Mouse (Mus musculus) limb, embryonic 11.5 days (tissue): ENCODE results near the gene Cd59a. TPM values are rescaled to one million over a fixed set of nuclear protein-coding genes. Genes with fewer than 3 reads are reported as not detected.
A peak's percentile ranks its signal among the peaks of the same experiment; 100 is the strongest.
"Not testable (repeated sequence)": the region's sequence is repeated elsewhere in the genome, so short reads cannot be mapped to it uniquely, and the experiment has no call there.

Source experiments
- ATAC-seq: fragments of 200-750 bp; cut with Nextera tagmentation; 2 replicates; pipeline ENCODE4 v1.8.0; 2017; ENCODE audit warnings: low read depth; ENCODE audit not compliant: insufficient number of reproducible peaks, low FRiP score, low TSS enrichment
- DNase-seq: peaks from one replicate; pipeline ENCODE4 v3.0.0-alpha.2; 2015; ENCODE audit warnings: low spot score
- H3K27ac ChIP-seq: fragments of 300-500 bp; sonication (generic); replicated peaks from 2 replicates; pipeline ENCODE4 v1.5.1; 2014; ENCODE audit warnings: low read depth, mild to moderate bottlenecking, low read length
- H3K27me3 ChIP-seq: fragments of 300-500 bp; sonication (generic); 2 replicates; pipeline ENCODE4 v1.6.1; 2014; ENCODE audit warnings: mild to moderate bottlenecking, low read length, mixed read lengths; ENCODE audit not compliant: control insufficient read depth, insufficient read depth
- H3K36me3 ChIP-seq: fragments of 300-500 bp; sonication (generic); 2 replicates; pipeline ENCODE4 v1.6.1; 2014; ENCODE audit warnings: mild to moderate bottlenecking, low read length, moderate library complexity, mixed read lengths; ENCODE audit not compliant: control insufficient read depth, insufficient read depth
- H3K4me1 ChIP-seq: fragments of 300-500 bp; sonication (generic); 2 replicates; pipeline ENCODE4 v1.6.1; 2014; ENCODE audit warnings: low read length, mixed read lengths; ENCODE audit not compliant: control insufficient read depth, insufficient read depth
- H3K4me2 ChIP-seq: fragments of 300-500 bp; sonication (generic); 2 replicates; pipeline ENCODE4 v1.6.1; 2014; ENCODE audit warnings: low read depth, mild to moderate bottlenecking, moderate library complexity; ENCODE audit not compliant: severe bottlenecking
- H3K4me3 ChIP-seq: fragments of 300-500 bp; sonication (generic); 2 replicates; pipeline ENCODE4 v1.5.1; 2014; ENCODE audit warnings: low read depth, low read length
- H3K9ac ChIP-seq: fragments of 300-500 bp; sonication (generic); 2 replicates; pipeline ENCODE4 v1.6.1; 2014; ENCODE audit warnings: mild to moderate bottlenecking, low read length
- H3K9me3 ChIP-seq: fragments of 300-500 bp; sonication (generic); 2 replicates; pipeline ENCODE4 v1.6.1; 2016; ENCODE audit warnings: low read length; ENCODE audit not compliant: control insufficient read depth
- WGBS: fragments of 180-500 bp; shearing (Covaris S2); extraction: QIAGEN DNeasy Blood & Tissue Kit; methylation state at CpG from one replicate; pipeline ENCODE4 v1.1.7; 2014; 5-methylcytosine and 5-hydroxymethylcytosine counted together
- polyA plus RNA-seq: library from polyadenylated mRNA; unstranded; fragments of >200 nt; fragmentation: Nextera tagmentation; extraction: Ambion mirVana; gene quantifications from 2 replicates; pipeline ENCODE4 v1.2.1, GENCODE M21; 2014

Cd59a gene
- 18.2 and 19.2 TPM in 2 replicates for polyA plus RNA-seq

GRCm38 (mm10) chr2:104095741-104096213, at the start of gene Cd59a:
Gene Cd59a (plus strand): TSS chr2:104095801.
- DNase-seq (peak; percentile 81), ATAC-seq (peak; percentile 86)
- WGBS = 9% methylated on average over 15 of the region's 15 CpGs
- Histone ChIP-seq H3K27me3 (no peaks in the 10 kb centered on the region), H3K27ac (no peak within 1 kb of the TSS; the same call in 1 of the 2 replicates), H3K4me2 (peak within 1 kb of the TSS; percentile 56), H3K9me3 (no peaks in the 10 kb centered on the region), H3K4me1 (0 out of 2 replicates have a peak, but pooled peaks cover 3% of the 10 kb centered on the region), H3K4me3 (peak within 1 kb of the TSS; percentile 42), H3K36me3 (no peaks in the 10 kb centered on the region), H3K9ac (peak within 1 kb of the TSS; percentile 28)

GRCm38 (mm10) chr2:104058381-104058780, 37.2 kb upstream of the Cd59a start:
- no peak for ATAC-seq
- WGBS = 94% methylated on average over 1 of the region's 1 CpGs
- no peaks in the 10 kb centered on the region for H3K9me3 ChIP-seq

DNA sequence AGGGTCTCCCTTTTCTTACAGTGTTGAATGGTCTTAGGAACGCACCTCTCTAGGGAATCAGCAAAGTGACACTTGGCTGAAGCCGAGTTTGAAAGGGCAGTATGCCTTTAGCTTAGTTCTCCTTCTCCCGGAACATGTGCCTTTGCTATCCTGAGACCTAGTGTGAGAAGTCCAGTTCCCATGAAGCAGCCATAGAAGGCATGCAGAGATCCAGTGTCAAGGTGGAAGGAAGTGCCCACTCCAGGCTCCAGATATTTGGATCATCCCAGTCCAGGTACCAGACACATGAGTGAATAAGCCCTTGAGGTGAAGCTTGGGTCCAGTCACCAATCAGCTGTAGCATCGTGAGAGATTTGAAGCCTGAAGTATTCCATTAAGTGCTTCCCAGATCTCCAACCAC, 36.6 kb upstream of the Cd59a start:
- no peak for ATAC-seq
- Histone ChIP-seq H3K27me3 (no peaks in the 10 kb centered on the region), H3K9ac (no peak overlapping the region), H3K4me2 (no peak overlapping the region), H3K36me3 (peaks cover 12% of the 10 kb centered on the region; the same call in 1 of the 2 replicates), H3K9me3 (no peaks in the 10 kb centered on the region), H3K4me1 (no peaks in the 10 kb centered on the region), H3K27ac (no peak overlapping the region), H3K4me3 (no peak overlapping the region)
- WGBS = 90% methylated on average over 4 of the region's 4 CpGs
- no peak for DNase-seq

More at GRCm38 (mm10) chr2:104058381-104058780, 37.2 kb upstream of the Cd59a start:
- peaks cover 12% of the 10 kb centered on the region; the same call in 1 of the 2 replicates for H3K36me3 ChIP-seq
- no peaks in the 10 kb centered on the region for H3K4me1 ChIP-seq
- H3K4me2 ChIP-seq = no peak overlapping the region
- H3K9ac ChIP-seq = no peak overlapping the region
- no peak overlapping the region for H3K27ac ChIP-seq
- no peaks in the 10 kb centered on the region for H3K27me3 ChIP-seq
- no peak for DNase-seq
- no peak overlapping the region for H3K4me3 ChIP-seq

- Histone ChIP-seq H3K9me3 (no peaks in the 10 kb centered on the region), H3K27me3 (no peaks in the 10 kb centered on the region), H3K4me3 (no peak overlapping the region), H3K4me2 (no peak overlapping the region), H3K4me1 (no peaks in the 10 kb centered on the region), H3K27ac (no peak overlapping the region), H3K9ac (no peak overlapping the region), H3K36me3 (peaks cover 12% of the 10 kb centered on the region; the same call in 1 of the 2 replicates)
- 80% methylated on average over 10 of the region's 10 CpGs for WGBS
- DNase-seq (no peak), ATAC-seq (no peak)
Measured at GRCm38 (mm10) chr2:104059786-104060185, 35.8 kb upstream of the Cd59a start.

DNA sequence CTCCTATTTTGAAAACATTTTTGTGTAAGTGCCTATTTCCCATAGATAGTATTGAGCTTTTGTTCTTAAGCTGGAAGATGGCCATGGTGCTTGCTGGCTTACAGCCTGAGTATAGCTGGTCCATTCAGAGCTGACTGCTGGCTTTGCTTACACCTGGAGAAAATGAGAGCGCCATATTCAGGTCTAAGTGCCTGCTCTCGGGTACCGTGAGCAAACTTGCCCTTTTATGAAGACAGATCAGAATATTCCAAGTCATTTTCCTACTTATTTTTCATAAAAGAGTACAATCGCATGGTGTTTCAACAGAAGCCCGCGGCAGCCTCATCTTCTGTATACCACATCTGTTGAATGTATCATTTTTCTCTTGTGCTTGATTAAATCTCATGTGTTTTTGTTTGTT, 34.6 kb upstream of the Cd59a start:
- DNase-seq = no peak
- no peak overlapping the region for H3K9ac ChIP-seq
- no peaks in the 10 kb centered on the region for H3K4me1 ChIP-seq
- WGBS = 95% methylated on average over 6 of the region's 6 CpGs
- no peaks in the 10 kb centered on the region for H3K9me3 ChIP-seq
- peaks cover 10% of the 10 kb centered on the region; the same call in 1 of the 2 replicates for H3K36me3 ChIP-seq
- ATAC-seq = no peak
- H3K27me3 ChIP-seq = no peaks in the 10 kb centered on the region
- H3K27ac ChIP-seq = no peak overlapping the region
- no peak overlapping the region for H3K4me3 ChIP-seq
- H3K4me2 ChIP-seq = no peak overlapping the region

- DNase-seq (no peak), ATAC-seq (no peak)
- H3K9ac ChIP-seq = no peak overlapping the region
- no peaks in the 10 kb centered on the region for H3K9me3 ChIP-seq
- H3K4me3 ChIP-seq = no peak overlapping the region
- no peak overlapping the region for H3K4me2 ChIP-seq
- H3K27ac ChIP-seq = no peak overlapping the region
- H3K36me3 ChIP-seq = peaks cover 10% of the 10 kb centered on the region; the same call in 1 of the 2 replicates
- H3K4me1 ChIP-seq = no peaks in the 10 kb centered on the region
- no peaks in the 10 kb centered on the region for H3K27me3 ChIP-seq
Measured at GRCm38 (mm10) chr2:104062665-104063064, 32.9 kb upstream of the Cd59a start.

DNA sequence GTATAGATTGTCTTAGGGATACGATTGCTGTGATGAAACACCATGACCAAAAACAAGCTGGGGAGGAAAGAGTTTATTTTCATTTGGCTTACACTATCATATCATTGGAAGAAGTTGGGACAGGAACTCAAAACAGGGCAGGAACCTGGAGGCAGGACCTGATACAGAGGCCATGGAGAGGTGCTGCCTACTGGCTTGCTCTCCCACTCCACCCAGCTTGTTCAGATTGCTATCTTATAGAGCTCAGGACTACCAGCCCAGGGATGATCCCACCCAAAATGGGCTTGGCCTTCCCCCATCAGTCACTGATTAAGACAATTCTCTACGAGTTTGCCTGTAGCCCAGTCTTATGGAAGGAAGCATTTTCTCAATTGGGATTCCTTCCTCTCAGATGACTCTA, 31.4 kb upstream of the Cd59a start:
- Histone ChIP-seq H3K27ac (no peak overlapping the region), H3K9ac (no peak overlapping the region), H3K4me2 (no peak overlapping the region), H3K27me3 (no peaks in the 10 kb centered on the region), H3K4me3 (no peak overlapping the region), H3K36me3 (peaks cover 6% of the 10 kb centered on the region; the same call in 1 of the 2 replicates), H3K9me3 (no peaks in the 10 kb centered on the region), H3K4me1 (no peaks in the 10 kb centered on the region)
- DNase-seq = no peak
- ATAC-seq = no peak
- WGBS = 84% methylated on average over 2 of the region's 2 CpGs

GRCm38 (mm10) chr2:104065526-104065925, 30.1 kb upstream of the Cd59a start, which contains the start of gene Gm10912:
Gene Gm10912 (plus strand): TSS chr2:104065826.
- not testable (repeated sequence) for H3K9ac ChIP-seq, H3K4me1 ChIP-seq, H3K4me2 ChIP-seq, H3K27ac ChIP-seq, H3K4me3 ChIP-seq, H3K9me3 ChIP-seq, ATAC-seq, DNase-seq, H3K27me3 ChIP-seq, H3K36me3 ChIP-seq
- WGBS = 92% methylated on average over 6 of the region's 6 CpGs

DNA sequence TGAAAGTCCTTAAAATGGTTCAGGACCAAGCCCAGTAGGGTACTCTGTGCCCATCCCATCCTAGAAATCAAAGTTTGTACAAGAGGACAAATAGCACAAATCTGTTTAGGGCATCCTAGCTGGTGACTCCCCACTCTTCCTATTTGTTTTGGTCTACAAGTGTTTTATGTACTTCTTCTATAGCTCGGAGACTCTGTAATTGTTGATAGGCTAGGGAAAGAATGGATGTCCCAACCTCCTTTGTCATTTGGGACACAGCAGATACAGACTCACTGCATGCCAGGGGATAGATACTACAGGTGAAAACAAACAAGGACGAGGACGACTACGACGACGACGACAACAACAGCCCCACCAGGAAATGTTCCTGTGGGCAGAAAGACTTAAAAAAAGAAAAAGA, 27.2 kb upstream of the Cd59a start, which contains the start of gene Gm10799:
TSS of gene Gm10799 (minus strand) at position 101 of the 400 bp plus-strand sequence.
- H3K4me2 ChIP-seq, DNase-seq, H3K4me3 ChIP-seq, H3K9me3 ChIP-seq, H3K4me1 ChIP-seq, H3K9ac ChIP-seq, H3K36me3 ChIP-seq, H3K27ac ChIP-seq, H3K27me3 ChIP-seq, ATAC-seq: not testable (repeated sequence)
- WGBS = 88% methylated on average over 7 of the region's 7 CpGs
